Mouse (Mus musculus) CD8-positive naive resting alpha-beta T cell, adult 2 months (primary cell): ENCODE measurements around the gene Gm5862.
"Not testable (repeated sequence)": the region's sequence is repeated elsewhere in the genome, so short reads cannot be mapped to it uniquely, and the experiment has no call there.

Experiments used
- DNase-seq, 2 experiments: peaks; one replicate each; pipeline ENCODE4 v3.0.0; 2022; ENCODE audit warnings: low read depth in 2 of 2, low spot score in 2 of 2

The Gm5862 gene

DNA sequence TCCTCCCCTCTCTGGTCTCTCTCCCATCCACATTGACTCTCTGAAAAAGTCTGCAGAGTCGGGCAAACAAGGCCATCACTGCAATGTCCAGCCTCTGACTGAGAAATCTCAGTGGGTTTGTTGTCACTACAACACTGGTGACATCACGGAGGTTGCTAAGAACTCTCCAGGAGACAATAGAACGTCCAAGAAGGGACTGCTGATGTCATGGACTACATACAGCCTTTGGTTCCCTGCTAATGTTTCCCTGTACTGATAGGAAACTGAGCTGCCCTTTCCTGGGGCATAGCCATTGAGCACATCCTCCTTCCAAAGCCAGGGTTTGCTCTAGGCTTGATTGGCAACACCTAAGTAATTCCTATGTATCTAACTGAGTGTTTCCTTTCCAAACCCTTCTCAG is at the start of gene Gm5862:
TSS of gene Gm5862 (minus strand) at position 101 of the 400 bp plus-strand sequence.
- not testable (repeated sequence) for DNase-seq

DNA sequence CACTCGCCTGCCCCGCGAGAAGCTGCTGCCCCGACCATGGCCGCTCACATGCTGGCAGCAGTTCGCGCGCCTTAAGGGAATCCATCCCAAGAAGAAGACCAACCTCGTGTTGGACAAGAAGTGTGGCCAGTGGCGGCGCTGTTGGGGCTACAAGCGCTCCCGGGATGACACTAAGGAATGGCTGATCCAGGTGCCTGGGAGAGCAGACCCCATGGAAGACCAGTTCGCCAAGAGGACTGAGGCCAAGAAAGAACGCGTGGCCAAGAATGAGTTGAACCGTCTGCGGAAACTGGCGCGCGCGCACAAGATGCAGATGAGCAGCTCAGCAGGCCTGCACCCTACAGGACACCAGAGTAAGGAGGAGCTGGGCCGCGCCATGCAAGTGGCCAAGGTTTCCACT is 48.0 kb upstream of the Gm5862 start:
- no peak for DNase-seq

DNA sequence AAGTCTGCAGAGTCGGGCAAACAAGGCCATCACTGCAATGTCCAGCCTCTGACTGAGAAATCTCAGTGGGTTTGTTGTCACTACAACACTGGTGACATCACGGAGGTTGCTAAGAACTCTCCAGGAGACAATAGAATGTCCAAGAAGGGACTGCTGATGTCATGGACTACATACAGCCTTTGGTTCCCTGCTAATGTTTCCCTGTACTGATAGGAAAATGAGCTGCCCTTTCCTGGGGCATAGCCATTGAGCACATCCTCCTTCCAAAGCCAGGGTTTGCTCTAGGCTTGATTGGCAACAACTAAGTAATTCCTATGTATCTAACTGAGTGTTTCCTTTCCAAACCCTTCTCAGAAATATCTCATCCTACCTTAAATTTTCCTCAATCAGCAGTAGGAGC is 35.8 kb upstream of the Gm5862 start, which contains the start of gene Gm7347:
TSS of gene Gm7347 (minus strand) at position 101 of the 400 bp plus-strand sequence.
- not testable (repeated sequence) for DNase-seq

DNA sequence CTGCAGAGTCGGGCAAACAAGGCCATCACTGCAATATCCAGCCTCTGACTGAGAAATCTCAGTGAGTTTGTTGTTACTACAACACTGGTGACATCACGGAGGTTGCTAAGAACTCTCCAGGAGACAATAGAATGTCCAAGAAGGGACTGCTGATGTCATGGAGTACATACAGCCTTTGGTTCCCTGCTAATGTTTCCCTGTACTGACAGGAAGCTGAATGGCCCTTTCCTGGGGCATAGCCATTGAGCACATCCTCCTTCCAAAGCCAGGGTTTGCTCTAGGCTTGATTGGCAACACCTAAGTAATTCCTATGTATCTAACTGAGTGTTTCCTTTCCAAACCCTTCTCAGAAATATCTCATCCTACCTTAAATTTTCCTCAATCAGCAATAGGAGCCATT is 16.7 kb upstream of the Gm5862 start, which contains the start of gene Speer4a:
TSS of gene Speer4a (minus strand) at position 101 of the 400 bp plus-strand sequence.
- DNase-seq = not testable (repeated sequence)

DNA sequence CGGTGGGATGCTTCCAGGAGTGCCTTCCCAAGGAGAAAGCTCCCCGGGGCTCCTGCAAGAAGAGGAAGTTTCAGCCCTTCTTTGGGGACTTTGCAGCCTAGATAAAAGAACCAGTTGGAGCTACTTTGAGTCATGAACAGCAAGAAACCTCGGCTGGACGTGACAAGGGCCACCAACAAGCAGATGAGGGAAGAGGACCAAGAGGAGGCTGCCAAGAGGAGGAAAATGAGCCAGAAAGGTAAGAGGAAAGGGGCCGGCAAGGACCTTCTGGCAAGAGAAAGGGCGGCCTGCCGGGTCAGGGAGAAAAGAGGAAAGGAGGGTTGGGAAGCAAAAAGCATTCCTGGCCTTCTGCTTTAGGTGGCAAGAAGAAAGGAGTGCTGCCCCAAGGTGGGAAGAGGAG is 15.0 kb downstream of the Gm5862 start:
- DNase-seq = not testable (repeated sequence)

DNA sequence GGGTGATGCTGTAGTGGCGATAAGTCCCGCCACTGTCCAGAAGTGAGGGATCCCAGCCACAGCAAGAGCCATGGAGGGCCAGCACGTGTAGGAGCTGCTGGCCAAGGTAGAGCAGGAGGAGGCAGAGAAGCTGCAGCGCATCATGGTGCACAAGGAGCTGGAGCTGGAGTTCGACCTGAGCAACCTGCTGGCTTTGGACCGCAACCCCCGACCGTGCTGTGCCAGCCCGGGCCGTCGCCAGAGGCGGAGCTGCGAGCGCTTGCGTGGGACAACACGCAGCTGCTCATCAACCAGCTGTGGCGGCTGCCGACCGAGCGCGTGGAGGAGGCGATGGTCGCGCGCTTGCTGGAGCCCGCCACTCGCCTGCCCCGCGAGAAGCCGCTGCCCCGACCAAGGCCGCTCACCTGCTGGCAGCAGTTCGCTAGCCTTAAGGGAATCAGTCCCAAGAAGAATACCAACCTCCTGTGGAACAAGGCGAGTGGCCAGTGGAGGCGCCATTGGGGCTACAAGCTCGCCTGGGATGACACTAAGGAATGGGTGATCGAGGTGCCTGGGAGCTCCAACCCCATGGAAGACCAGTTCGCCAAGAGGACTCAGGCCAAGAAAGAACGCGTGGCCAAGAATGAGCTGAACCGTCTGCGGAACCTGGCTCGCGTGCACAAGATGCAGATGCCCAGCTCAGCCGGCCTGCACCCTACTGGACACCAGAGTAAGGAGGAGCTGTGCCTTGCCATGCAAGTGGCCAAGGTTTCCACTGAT is 15.6 kb downstream of the Gm5862 start:
- DNase-seq = not testable (repeated sequence)

DNA sequence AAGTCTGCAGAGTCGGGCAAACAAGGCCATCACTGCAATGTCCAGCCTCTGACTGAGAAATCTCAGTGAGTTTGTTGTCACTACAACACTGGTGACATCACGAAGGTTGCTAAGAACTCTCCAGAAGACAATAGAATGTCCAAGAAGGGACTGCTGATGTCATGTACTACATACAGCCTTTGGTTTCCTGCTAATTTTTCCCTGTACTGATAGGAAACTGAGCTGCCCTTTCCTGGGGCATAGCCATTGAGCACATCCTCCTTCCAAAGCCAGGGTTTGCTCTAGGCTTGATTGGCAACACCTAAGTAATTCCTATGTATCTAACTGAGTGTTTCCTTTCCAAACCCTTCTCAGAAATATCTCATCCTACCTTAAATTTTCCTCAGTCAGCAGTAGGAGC is 18.0 kb downstream of the Gm5862 start, which contains the start of gene Gm1979:
TSS of gene Gm1979 (minus strand) at position 101 of the 400 bp plus-strand sequence.
- DNase-seq = not testable (repeated sequence)

DNA sequence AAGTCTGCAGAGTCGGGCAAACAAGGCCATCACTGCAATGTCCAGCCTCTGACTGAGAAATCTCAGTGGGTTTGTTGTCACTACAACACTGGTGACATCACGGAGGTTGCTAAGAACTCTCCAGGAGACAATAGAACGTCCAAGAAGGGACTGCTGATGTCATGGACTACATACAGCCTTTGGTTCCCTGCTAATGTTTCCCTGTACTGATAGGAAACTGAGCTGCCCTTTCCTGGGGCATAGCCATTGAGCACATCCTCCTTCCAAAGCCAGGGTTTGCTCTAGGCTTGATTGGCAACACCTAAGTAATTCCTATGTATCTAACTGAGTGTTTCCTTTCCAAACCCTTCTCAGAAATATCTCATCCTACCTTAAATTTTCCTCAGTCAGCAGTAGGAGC is 34.2 kb downstream of the Gm5862 start, which contains the start of gene Gm21698:
TSS of gene Gm21698 (minus strand) at position 101 of the 400 bp plus-strand sequence.
- DNase-seq = not testable (repeated sequence)

DNA sequence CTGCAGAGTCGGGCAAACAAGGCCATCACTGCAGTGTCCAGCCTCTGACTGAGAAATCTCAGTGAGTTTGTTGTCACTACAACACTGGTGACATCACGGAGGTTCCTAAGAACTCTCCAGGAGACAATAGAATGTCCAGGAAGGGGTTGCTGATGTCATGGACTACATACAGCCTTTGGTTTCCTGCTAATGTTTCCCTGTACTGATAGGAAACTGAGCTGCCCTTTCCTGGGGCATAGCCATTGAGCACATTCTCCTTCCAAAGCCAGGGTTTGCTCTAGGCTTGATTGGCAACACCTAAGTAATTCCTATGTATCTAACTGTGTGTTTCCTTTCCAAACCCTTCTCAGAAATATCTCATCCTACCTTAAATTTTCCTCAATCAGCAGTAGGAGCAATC is 50.2 kb downstream of the Gm5862 start, which contains the start of gene Gm21680:
TSS of gene Gm21680 (minus strand) at position 101 of the 400 bp plus-strand sequence.
- not testable (repeated sequence) for DNase-seq
